Mouse (Mus musculus) embryonic facial prominence, embryonic 14.5 days (tissue): ENCODE measurements at regions not wholly inside any gene's neighbourhood (a gene's known extent, or its start where the extent isn't known, plus 50 kb on each side); places are given as distances from the start of the nearest gene placed in this dataset.

ENCODE experiments used
- ATAC-seq: fragments of 200-750 bp; cut with Nextera tagmentation; 2 replicates; pipeline ENCODE4 v1.8.0; 2017; ENCODE audit warnings: low read depth, moderate number of reproducible peaks, moderate TSS enrichment
- DNase-seq: peaks from one replicate; pipeline ENCODE4 v3.0.0-alpha.2; 2015; ENCODE audit warnings: low spot score
- H3K27ac ChIP-seq: fragments of 300-500 bp; sonication (generic); replicated peaks from 2 replicates; pipeline ENCODE4 v1.5.1; 2014; ENCODE audit warnings: low read depth, mild to moderate bottlenecking, low read length, moderate library complexity
- H3K27me3 ChIP-seq: fragments of 300-500 bp; sonication (generic); replicated peaks from 2 replicates; pipeline ENCODE4 v1.6.1; 2014; ENCODE audit warnings: low read length; ENCODE audit not compliant: control insufficient read depth, insufficient read depth
- H3K36me3 ChIP-seq: fragments of 300-500 bp; sonication (generic); 2 replicates; pipeline ENCODE4 v1.6.1; 2014; ENCODE audit warnings: low read length, mixed read lengths; ENCODE audit not compliant: control insufficient read depth, insufficient read depth
- H3K4me1 ChIP-seq: fragments of 300-500 bp; sonication (generic); 2 replicates; pipeline ENCODE4 v1.6.1; 2014; ENCODE audit warnings: antibody characterized with exemption, low read length; ENCODE audit not compliant: control insufficient read depth, insufficient read depth
- H3K4me2 ChIP-seq: fragments of 300-500 bp; sonication (generic); 2 replicates; pipeline ENCODE4 v1.6.1; 2014; ENCODE audit warnings: low read depth, mild to moderate bottlenecking, low read length, moderate library complexity, mixed read lengths
- H3K4me3 ChIP-seq: fragments of 300-500 bp; sonication (generic); 2 replicates; pipeline ENCODE4 v1.5.1; 2014; ENCODE audit warnings: low read depth, mild to moderate bottlenecking, low read length
- H3K9ac ChIP-seq: fragments of 300-500 bp; sonication (generic); 2 replicates; pipeline ENCODE4 v1.6.1; 2014; ENCODE audit warnings: low read depth, mild to moderate bottlenecking, low read length, moderate library complexity, mixed read lengths
- H3K9me3 ChIP-seq: fragments of 300-500 bp; sonication (generic); 2 replicates; pipeline ENCODE4 v1.6.1; 2016; ENCODE audit warnings: low read length; ENCODE audit not compliant: control insufficient read depth
- WGBS: fragments of 180-500 bp; shearing (Covaris S2); extraction: QIAGEN DNeasy Blood & Tissue Kit; methylation state at CpG from one replicate; pipeline ENCODE4 v1.1.7; 2014; 5-methylcytosine and 5-hydroxymethylcytosine counted together

GRCm38 (mm10) chr8:25429846-25430482, 605.8 kb upstream of the Adam5 start:
- 60% methylated on average over 19 of the region's 19 CpGs for WGBS
- no peaks in the 10 kb centered on the region for H3K4me1 ChIP-seq
- no peak; the same call in 1 of the 2 replicates for ATAC-seq
- no peak overlapping the region for H3K9ac ChIP-seq
- H3K27ac ChIP-seq, result no peak overlapping the region
- no peak overlapping the region for H3K4me3 ChIP-seq
- DNase-seq, result no peak
- H3K4me2 ChIP-seq, result no peak overlapping the region
- H3K27me3 ChIP-seq, result no peaks in the 10 kb centered on the region
- peaks cover 9% of the 10 kb centered on the region for H3K9me3 ChIP-seq
- no peaks in the 10 kb centered on the region for H3K36me3 ChIP-seq

- Histone ChIP-seq H3K27ac (no peak overlapping the region), H3K4me1 (no peaks in the 10 kb centered on the region), H3K27me3 (no peaks in the 10 kb centered on the region), H3K36me3 (no peaks in the 10 kb centered on the region), H3K9ac (no peak overlapping the region), H3K4me3 (no peak overlapping the region), H3K4me2 (no peak overlapping the region), H3K9me3 (peaks cover 9% of the 10 kb centered on the region)
- 76% methylated on average over 2 of the region's 2 CpGs for WGBS
- ATAC-seq, result no peak
- DNase-seq, result no peak
These were observed 604.6 kb upstream of the Adam5 start for GRCm38 (mm10) chr8:25428761-25429160.

- H3K4me3 ChIP-seq, result no peak overlapping the region
- no peak overlapping the region for H3K27ac ChIP-seq
- DNase-seq, result no peak
- WGBS, result 41% methylated on average over 1 of the region's 1 CpGs
- H3K4me1 ChIP-seq, result no peaks in the 10 kb centered on the region
- H3K9ac ChIP-seq, result no peak overlapping the region
- H3K36me3 ChIP-seq, result no peaks in the 10 kb centered on the region
- no peaks in the 10 kb centered on the region for H3K27me3 ChIP-seq
- H3K4me2 ChIP-seq, result no peak overlapping the region
- no peaks in the 10 kb centered on the region for H3K9me3 ChIP-seq
- no peak for ATAC-seq
These were observed 602.0 kb upstream of the Adam5 start for GRCm38 (mm10) chr8:25426207-25426606.

GRCm38 (mm10) chr8:25421478-25421877, 597.3 kb upstream of the Adam5 start:
- DNase-seq (no peak), ATAC-seq (no peak)
- Histone ChIP-seq H3K27me3 (no peaks in the 10 kb centered on the region), H3K36me3 (no peaks in the 10 kb centered on the region), H3K4me1 (no peaks in the 10 kb centered on the region), H3K9ac (no peak overlapping the region), H3K27ac (no peak overlapping the region), H3K4me3 (no peak overlapping the region), H3K9me3 (no peaks in the 10 kb centered on the region), H3K4me2 (no peak overlapping the region)
- WGBS, result 76% methylated on average over 6 of the region's 6 CpGs

GRCm38 (mm10) chr8:25410536-25410935, 586.4 kb upstream of the Adam5 start:
- Histone ChIP-seq H3K4me1 (no peaks in the 10 kb centered on the region), H3K9ac (no peak overlapping the region), H3K4me2 (no peak overlapping the region), H3K9me3 (0 out of 2 replicates have a peak, but pooled peaks cover 3% of the 10 kb centered on the region), H3K27me3 (no peaks in the 10 kb centered on the region), H3K36me3 (no peaks in the 10 kb centered on the region), H3K4me3 (no peak overlapping the region), H3K27ac (no peak overlapping the region)
- no peak for DNase-seq
- no peak for ATAC-seq
- 94% methylated on average over 5 of the region's 5 CpGs for WGBS

GRCm38 (mm10) chr8:25407862-25408261, 583.7 kb upstream of the Adam5 start:
- Histone ChIP-seq H3K9me3 (0 out of 2 replicates have a peak, but pooled peaks cover 4% of the 10 kb centered on the region), H3K27me3 (no peaks in the 10 kb centered on the region), H3K36me3 (no peaks in the 10 kb centered on the region), H3K27ac (no peak overlapping the region), H3K4me2 (no peak overlapping the region), H3K9ac (no peak overlapping the region), H3K4me3 (no peak overlapping the region), H3K4me1 (no peaks in the 10 kb centered on the region)
- DNase-seq (no peak), ATAC-seq (no peak)
- WGBS, result 92% methylated on average over 5 of the region's 5 CpGs

- Histone ChIP-seq H3K9me3 (no peaks in the 10 kb centered on the region), H3K36me3 (no peaks in the 10 kb centered on the region), H3K27me3 (no peaks in the 10 kb centered on the region), H3K4me3 (no peak overlapping the region), H3K27ac (no peak overlapping the region), H3K4me2 (no peak overlapping the region), H3K4me1 (peaks cover 14% of the 10 kb centered on the region), H3K9ac (no peak overlapping the region)
- ATAC-seq (no peak), DNase-seq (peak; percentile 16)
- 21% methylated on average over 6 of the region's 6 CpGs for WGBS
These were observed 568.6 kb upstream of the Adam5 start for GRCm38 (mm10) chr8:25392766-25393166.

GRCm38 (mm10) chr8:25389947-25390346, 565.8 kb upstream of the Adam5 start:
- ATAC-seq (0 out of 2 replicates have a peak, but pooled peaks have one; percentile 41), DNase-seq (peak; percentile 21)
- Histone ChIP-seq H3K4me2 (no peak overlapping the region), H3K9ac (no peak overlapping the region), H3K4me1 (peaks cover 14% of the 10 kb centered on the region), H3K9me3 (no peaks in the 10 kb centered on the region), H3K36me3 (no peaks in the 10 kb centered on the region), H3K4me3 (no peak overlapping the region), H3K27ac (peak overlapping the region; percentile 48; the same call in 1 of the 2 replicates), H3K27me3 (no peaks in the 10 kb centered on the region)
- 53% methylated on average over 8 of the region's 10 CpGs for WGBS

- Histone ChIP-seq H3K27me3 (no peaks in the 10 kb centered on the region), H3K36me3 (no peaks in the 10 kb centered on the region), H3K9ac (no peak overlapping the region), H3K27ac (peak overlapping the region; percentile 48; the same call in 1 of the 2 replicates), H3K4me2 (no peak overlapping the region), H3K4me3 (no peak overlapping the region), H3K4me1 (peaks cover 14% of the 10 kb centered on the region), H3K9me3 (no peaks in the 10 kb centered on the region)
- DNase-seq (peak; percentile 14), ATAC-seq (peak; percentile 26; the same call in 1 of the 2 replicates)
- 49% methylated on average over 10 of the region's 10 CpGs for whole genome bisulfite sequencing
These were observed 565.2 kb upstream of the Adam5 start for GRCm38 (mm10) chr8:25389371-25389855.
